Mouse (Mus musculus) stomach, embryonic 16.5 days (tissue): Measurements from ENCODE around the gene Prph. TPM values are rescaled to one million over a fixed set of nuclear protein-coding genes. Genes with fewer than 3 reads are reported as not detected.

ENCODE experiments used
- ATAC-seq: fragments of 200-750 bp; cut with Nextera tagmentation; 2 replicates; pipeline ENCODE4 v1.8.0; 2017; ENCODE audit warnings: moderate number of reproducible peaks, moderate TSS enrichment; ENCODE audit not compliant: insufficient read depth, low FRiP score
- H3K27ac ChIP-seq: fragments of 300-500 bp; sonication (generic); 2 replicates; pipeline ENCODE4 v1.5.1; 2014; ENCODE audit warnings: low read length
- H3K27me3 ChIP-seq: fragments of 300-500 bp; sonication (generic); 2 replicates; pipeline ENCODE4 v1.6.1; 2014; ENCODE audit warnings: low read length, control low read depth, mixed read lengths; ENCODE audit not compliant: control insufficient read depth, insufficient read depth
- H3K36me3 ChIP-seq: fragments of 300-500 bp; sonication (generic); 2 replicates; pipeline ENCODE4 v1.6.1; 2014; ENCODE audit warnings: low read length; ENCODE audit not compliant: control insufficient read depth, insufficient read depth
- H3K4me1 ChIP-seq: fragments of 300-500 bp; sonication (generic); 2 replicates; pipeline ENCODE4 v1.6.1; 2014; ENCODE audit warnings: low read length, control low read depth, mixed read lengths; ENCODE audit not compliant: control insufficient read depth, insufficient read depth
- H3K4me2 ChIP-seq: fragments of 300-500 bp; sonication (generic); 2 replicates; pipeline ENCODE4 v1.6.1; 2014; ENCODE audit warnings: low read depth, low read length, mixed read lengths
- H3K4me3 ChIP-seq: fragments of 300-500 bp; sonication (generic); replicated peaks from 2 replicates; pipeline ENCODE4 v1.5.1; 2014; ENCODE audit warnings: mild to moderate bottlenecking, low read length
- H3K9ac ChIP-seq: fragments of 300-500 bp; sonication (generic); 2 replicates; pipeline ENCODE4 v1.6.1; 2014; ENCODE audit warnings: low read length
- H3K9me3 ChIP-seq: fragments of 300-500 bp; sonication (generic); replicated peaks from 2 replicates; pipeline ENCODE4 v1.6.1; 2016; ENCODE audit warnings: low read length, control low read depth; ENCODE audit not compliant: control insufficient read depth
- WGBS: fragments of 180-500 bp; shearing (Covaris S2); extraction: QIAGEN DNeasy Blood & Tissue Kit; methylation state at CpG from one replicate; pipeline ENCODE4 v1.1.7; 2014; 5-methylcytosine and 5-hydroxymethylcytosine counted together
- polyA plus RNA-seq: library from polyadenylated mRNA; unstranded; fragments of >200 nt; fragmentation: Nextera tagmentation; extraction: Ambion mirVana; gene quantifications from 2 replicates; pipeline ENCODE4 v1.2.1, GENCODE M21; 2015

The Prph gene
- polyA plus RNA-seq = 24.4 and 25.4 TPM in 2 replicates

DNA sequence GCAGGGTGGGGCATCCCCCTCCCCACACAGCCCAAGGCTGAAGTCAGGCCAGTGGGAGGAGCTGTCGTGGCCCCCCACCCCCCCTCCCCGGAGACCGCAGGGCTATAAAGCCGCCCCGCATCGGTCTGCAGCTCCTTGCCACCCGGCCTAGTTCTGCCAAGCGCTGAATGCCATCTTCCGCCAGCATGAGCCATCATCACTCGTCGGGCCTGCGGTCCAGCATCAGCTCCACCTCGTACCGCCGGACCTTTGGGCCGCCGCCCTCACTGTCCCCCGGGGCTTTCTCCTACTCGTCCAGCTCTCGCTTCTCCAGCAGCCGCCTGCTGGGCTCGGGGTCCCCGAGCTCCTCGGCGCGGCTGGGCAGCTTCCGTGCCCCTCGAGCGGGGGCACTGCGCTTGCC is at the start of gene Prph:
Gene Prph, plus strand, starts transcription at position 135 of the 400 bp plus-strand sequence.
- H3K27ac ChIP-seq = no peak within 1 kb of the TSS
- H3K27me3 ChIP-seq = peaks cover 61% of the 10 kb centered on the region
- no peaks in the 10 kb centered on the region for H3K9me3 ChIP-seq
- peak within 1 kb of the TSS; percentile 60 for H3K9ac ChIP-seq
- peaks cover 13% of the 10 kb centered on the region for H3K4me1 ChIP-seq
- H3K4me3 ChIP-seq = peak within 1 kb of the TSS; percentile 30
- no peak for ATAC-seq
- no peaks in the 10 kb centered on the region for H3K36me3 ChIP-seq
- 2% methylated on average over 30 of the region's 30 CpGs for WGBS
- peak within 1 kb of the TSS; percentile 63 for H3K4me2 ChIP-seq

DNA sequence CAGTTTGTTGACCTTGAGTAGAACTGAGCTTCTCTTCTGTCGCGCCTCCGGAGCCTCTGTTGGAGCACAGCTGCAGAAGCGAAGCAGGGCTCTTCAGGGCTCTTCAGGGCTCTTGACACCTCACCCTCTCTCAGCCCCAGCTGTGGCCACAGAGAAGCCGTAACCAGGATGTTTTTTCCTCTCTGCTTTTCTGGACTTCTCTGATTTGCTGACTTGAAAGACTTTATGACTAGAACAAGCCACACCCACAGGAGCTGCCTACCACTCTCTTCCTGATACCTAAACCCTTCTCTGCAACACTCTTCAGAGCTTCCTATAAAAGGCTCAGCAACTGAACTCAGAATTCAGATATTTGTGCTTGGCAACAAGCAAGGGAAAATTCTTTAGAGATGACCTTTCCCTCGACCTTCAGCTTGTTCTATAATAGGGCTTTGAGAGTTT is 46.2 kb upstream of the Prph start:
- Histone ChIP-seq H3K36me3 (no peaks in the 10 kb centered on the region), H3K4me2 (no peak overlapping the region), H3K4me3 (no peak overlapping the region), H3K27me3 (no peaks in the 10 kb centered on the region), H3K9ac (no peak overlapping the region), H3K27ac (peak overlapping the region; percentile 10; the same call in 1 of the 2 replicates), H3K4me1 (peaks cover 2% of the 10 kb centered on the region; the same call in 1 of the 2 replicates), H3K9me3 (no peaks in the 10 kb centered on the region)
- ATAC-seq = no peak
- 55% methylated on average over 6 of the region's 6 CpGs for WGBS

DNA sequence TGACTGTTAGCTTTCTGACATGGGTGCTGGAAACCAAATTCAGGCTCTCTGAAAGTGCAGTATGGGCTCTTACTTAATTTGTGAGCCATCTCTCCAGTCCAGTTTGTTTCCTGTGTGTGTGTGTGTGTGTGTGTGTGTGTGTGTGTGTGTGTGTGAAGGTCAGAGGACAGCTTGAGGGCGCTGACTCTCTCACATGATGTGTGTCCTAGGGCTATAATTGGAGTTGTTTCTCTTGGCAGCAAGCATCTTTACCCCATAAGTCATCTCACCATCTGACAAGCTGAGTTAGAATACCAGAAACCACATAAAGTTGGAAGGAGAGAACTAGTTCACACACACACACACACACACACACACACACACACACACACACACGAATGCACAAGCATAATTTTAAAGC is 44.1 kb upstream of the Prph start:
- Histone ChIP-seq H3K4me2 (no peak overlapping the region), H3K27me3 (no peaks in the 10 kb centered on the region), H3K9ac (no peak overlapping the region), H3K9me3 (no peaks in the 10 kb centered on the region), H3K27ac (no peak overlapping the region), H3K4me1 (peaks cover 2% of the 10 kb centered on the region; the same call in 1 of the 2 replicates), H3K4me3 (no peak overlapping the region), H3K36me3 (no peaks in the 10 kb centered on the region)
- ATAC-seq = no peak
- WGBS = 78% methylated on average over 2 of the region's 2 CpGs

DNA sequence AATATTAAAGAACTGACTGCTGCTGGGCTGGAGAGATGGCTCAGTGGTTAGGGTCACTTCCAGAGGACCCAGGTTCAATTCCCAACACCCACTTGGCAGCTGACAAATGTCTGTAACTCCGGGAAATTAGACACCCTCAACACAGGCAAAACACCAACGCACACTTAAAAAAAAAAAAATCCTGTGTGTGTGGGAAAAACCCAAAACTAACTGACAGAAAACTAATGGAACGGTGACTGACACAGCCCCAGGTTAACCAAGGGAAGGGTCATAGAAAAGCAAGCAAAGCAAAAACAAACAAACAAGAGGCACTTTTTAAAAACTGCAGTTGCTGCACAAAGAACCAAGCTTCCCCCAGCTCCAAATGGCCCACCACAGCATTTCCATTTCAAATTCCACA is 43.0 kb upstream of the Prph start:
- Histone ChIP-seq H3K27me3 (no peaks in the 10 kb centered on the region), H3K4me1 (peaks cover 2% of the 10 kb centered on the region; the same call in 1 of the 2 replicates), H3K9ac (no peak overlapping the region), H3K36me3 (no peaks in the 10 kb centered on the region), H3K4me2 (no peak overlapping the region), H3K27ac (no peak overlapping the region), H3K9me3 (no peaks in the 10 kb centered on the region), H3K4me3 (no peak overlapping the region)
- WGBS = 66% methylated on average over 3 of the region's 3 CpGs
- no peak for ATAC-seq

DNA sequence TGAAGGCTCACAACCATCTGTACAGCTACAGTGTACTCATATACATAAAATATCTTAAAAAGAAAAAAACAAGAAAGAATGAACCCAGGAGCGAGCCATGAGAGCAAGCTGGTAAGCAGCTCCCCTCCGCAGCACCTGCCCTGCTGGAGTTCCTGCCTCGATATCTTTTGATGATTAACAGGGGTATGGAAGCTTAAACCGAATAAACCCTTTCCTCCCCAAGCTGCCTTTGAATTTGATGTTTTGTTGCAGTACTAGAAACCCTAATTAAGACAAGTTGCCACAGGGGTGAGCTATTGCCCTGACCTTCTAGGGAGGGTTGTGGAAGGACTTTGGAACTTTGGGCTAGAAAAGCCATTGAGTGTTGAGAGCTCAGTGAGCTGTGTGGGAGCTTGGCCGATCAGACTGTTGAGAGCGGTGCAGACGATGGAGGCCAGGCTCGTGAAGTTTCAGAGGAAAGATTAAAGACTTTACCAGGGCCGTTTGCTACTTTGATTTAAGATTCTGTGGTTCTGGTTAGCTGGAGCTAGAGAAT is 40.4 kb upstream of the Prph start:
- Histone ChIP-seq H3K4me2 (no peak overlapping the region), H3K9me3 (no peaks in the 10 kb centered on the region), H3K9ac (no peak overlapping the region), H3K27ac (no peak overlapping the region), H3K4me1 (no peaks in the 10 kb centered on the region), H3K27me3 (no peaks in the 10 kb centered on the region), H3K36me3 (no peaks in the 10 kb centered on the region), H3K4me3 (no peak overlapping the region)
- no peak for ATAC-seq
- WGBS = 46% methylated on average over 9 of the region's 9 CpGs

DNA sequence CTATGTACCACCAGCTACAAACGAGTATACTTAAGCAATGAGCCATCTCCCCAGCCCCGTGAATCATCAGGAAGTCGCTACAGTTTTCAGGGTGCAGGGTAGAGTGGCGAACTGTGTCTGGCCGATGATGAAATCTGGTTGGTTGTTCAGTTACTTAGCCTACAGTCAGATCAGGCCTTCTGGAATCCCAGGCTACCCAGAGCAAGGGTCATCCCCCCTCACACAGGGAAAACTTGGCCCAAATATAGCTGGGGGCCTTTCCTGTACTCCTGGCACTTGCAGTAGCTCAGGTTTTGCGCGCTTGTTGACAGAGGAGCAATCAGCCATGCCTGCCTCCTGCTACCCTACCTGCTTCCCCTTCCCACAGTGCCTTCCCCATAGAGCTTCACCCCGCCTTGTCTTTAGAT is 37.6 kb upstream of the Prph start:
- Histone ChIP-seq H3K4me3 (no peak overlapping the region), H3K4me1 (no peaks in the 10 kb centered on the region), H3K36me3 (no peaks in the 10 kb centered on the region), H3K27me3 (no peaks in the 10 kb centered on the region), H3K4me2 (no peak overlapping the region), H3K9ac (no peak overlapping the region), H3K27ac (no peak overlapping the region), H3K9me3 (0 out of 2 replicates have a peak, but pooled peaks cover 3% of the 10 kb centered on the region)
- WGBS = 76% methylated on average over 8 of the region's 8 CpGs
- no peak for ATAC-seq

DNA sequence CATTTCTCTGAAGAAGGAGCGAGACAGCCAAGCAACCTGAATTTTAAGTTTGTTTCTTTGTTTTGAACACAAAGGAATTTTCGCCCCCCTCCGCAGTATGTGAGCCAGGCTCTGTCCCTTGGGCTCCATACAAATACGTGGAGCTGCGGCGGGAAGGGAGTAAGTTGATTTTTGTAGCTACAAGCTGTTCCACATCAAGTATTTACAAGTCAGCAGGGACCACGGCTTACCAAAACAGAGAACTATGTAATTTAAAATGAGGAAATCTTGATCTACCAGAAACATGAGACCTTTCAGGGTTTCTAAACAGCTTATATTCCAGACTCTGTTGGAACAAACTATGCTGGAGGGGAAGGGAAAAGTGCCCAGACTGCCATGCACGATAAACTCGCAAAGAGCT is 37.0 kb upstream of the Prph start:
- H3K4me1 ChIP-seq = no peaks in the 10 kb centered on the region
- no peak overlapping the region for H3K4me3 ChIP-seq
- WGBS = 63% methylated on average over 9 of the region's 9 CpGs
- no peak for ATAC-seq
- no peak overlapping the region for H3K4me2 ChIP-seq
- H3K27ac ChIP-seq = no peak overlapping the region
- H3K27me3 ChIP-seq = no peaks in the 10 kb centered on the region
- no peaks in the 10 kb centered on the region for H3K36me3 ChIP-seq
- H3K9ac ChIP-seq = no peak overlapping the region
- H3K9me3 ChIP-seq = 0 out of 2 replicates have a peak, but pooled peaks cover 3% of the 10 kb centered on the region

DNA sequence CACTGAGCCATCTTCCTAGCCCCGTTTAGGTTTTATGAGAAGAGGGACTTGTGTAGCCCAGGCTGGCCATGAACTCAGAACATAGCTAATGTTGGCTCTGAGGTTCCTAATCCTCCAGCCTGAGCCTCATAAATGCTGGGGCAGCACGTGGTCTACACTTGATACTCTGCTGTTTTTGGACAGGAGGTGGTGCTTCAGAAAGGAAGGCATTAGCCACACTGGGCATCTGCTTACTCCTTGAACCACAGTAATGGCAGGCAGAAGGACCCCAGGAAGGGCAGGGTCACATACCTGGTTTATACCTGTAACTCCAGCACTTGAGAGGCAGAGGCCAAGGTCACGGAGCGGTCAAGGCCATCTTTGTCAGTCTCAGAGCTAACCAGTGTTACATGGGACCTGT is 36.3 kb upstream of the Prph start:
- H3K9ac ChIP-seq = no peak overlapping the region
- H3K36me3 ChIP-seq = no peaks in the 10 kb centered on the region
- H3K4me2 ChIP-seq = 0 out of 2 replicates have a peak overlapping the region, but pooled peaks have one; percentile 9
- no peaks in the 10 kb centered on the region for H3K27me3 ChIP-seq
- 83% methylated on average over 4 of the region's 4 CpGs for WGBS
- no peaks in the 10 kb centered on the region for H3K4me1 ChIP-seq
- H3K9me3 ChIP-seq = 0 out of 2 replicates have a peak, but pooled peaks cover 3% of the 10 kb centered on the region
- no peak overlapping the region for H3K4me3 ChIP-seq
- no peak for ATAC-seq
- H3K27ac ChIP-seq = no peak overlapping the region

DNA sequence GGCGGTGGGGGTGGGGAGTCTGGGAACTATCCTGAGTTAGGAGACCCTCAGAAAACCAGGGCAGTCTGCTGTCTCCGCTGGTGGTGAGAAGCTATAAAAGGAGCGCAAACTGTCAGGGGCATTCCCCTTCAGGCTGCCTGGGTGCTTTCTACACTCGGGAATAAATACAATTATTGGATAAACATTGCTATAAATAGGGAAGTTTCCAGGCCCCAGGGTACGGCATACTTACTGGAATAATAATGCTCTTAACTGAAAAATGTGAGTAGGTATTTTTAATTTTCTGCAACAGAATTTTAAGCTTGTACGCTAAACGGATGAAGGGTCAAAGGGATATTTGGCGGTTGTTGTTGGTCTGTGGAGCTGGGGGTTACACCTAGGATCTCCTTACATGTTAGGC is 35.5 kb upstream of the Prph start:
- peak overlapping the region; percentile 16; the same call in 1 of the 2 replicates for H3K27ac ChIP-seq
- no peaks in the 10 kb centered on the region for H3K36me3 ChIP-seq
- no peaks in the 10 kb centered on the region for H3K27me3 ChIP-seq
- no peaks in the 10 kb centered on the region for H3K4me1 ChIP-seq
- ATAC-seq = no peak
- H3K4me3 ChIP-seq = 0 out of 2 replicates have a peak overlapping the region, but pooled peaks have one; percentile 3
- 45% methylated on average over 8 of the region's 8 CpGs for WGBS
- H3K4me2 ChIP-seq = peak overlapping the region; percentile 9; the same call in 1 of the 2 replicates
- H3K9me3 ChIP-seq = 0 out of 2 replicates have a peak, but pooled peaks cover 3% of the 10 kb centered on the region
- H3K9ac ChIP-seq = no peak overlapping the region; the same call in 1 of the 2 replicates
